Mouse (Mus musculus): ENCODE measurements around the gene Ubac2.
A peak's percentile ranks its signal among the peaks of the same experiment; 100 is the strongest.

Gene Ubac2

DNA sequence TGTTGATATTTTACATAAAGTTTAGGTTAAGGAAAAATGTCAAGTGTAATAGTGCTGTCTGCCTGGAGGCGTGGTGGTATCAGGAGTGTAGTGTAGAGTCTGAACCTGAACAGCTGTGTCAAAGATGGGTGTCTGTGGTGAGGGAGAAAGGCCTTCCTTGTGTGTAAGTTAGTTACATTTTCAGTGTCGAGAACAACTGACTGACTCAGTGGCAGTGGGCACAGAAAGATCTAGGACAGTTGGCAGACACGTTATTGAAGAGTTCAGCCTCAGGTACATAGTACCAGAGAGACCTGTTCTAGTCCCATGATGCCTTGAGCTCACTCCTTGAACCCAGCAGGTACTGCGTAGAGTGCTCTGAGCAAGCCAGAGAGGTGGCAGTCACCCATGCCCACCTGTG, 87.0 kb downstream of the Ubac2 start:
- DNase-seq (ENCODE audit: low read depth, low spot score): peak; percentile 55

DNA sequence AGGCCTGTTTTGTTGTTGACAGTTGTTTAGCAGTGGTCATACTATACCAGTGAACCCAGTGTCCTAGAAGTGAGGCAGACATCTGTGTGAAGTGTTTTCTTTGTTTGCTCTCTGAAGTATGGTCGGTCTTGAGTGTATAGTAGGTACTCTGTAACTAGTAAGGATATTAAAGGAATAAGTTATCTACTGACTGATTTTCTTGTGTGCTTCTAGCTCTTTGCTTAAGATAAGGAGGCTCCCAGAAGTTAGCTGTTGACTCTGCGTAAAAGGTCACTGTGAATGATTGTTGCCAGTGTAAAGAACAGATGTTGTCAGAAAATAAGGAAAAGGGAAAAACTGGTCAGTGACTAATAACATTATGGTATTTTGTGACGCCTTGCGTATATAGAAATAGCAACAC, 88.7 kb downstream of the Ubac2 start:
- DNase-seq (ENCODE audit: low read depth, low spot score): no peak

DNA sequence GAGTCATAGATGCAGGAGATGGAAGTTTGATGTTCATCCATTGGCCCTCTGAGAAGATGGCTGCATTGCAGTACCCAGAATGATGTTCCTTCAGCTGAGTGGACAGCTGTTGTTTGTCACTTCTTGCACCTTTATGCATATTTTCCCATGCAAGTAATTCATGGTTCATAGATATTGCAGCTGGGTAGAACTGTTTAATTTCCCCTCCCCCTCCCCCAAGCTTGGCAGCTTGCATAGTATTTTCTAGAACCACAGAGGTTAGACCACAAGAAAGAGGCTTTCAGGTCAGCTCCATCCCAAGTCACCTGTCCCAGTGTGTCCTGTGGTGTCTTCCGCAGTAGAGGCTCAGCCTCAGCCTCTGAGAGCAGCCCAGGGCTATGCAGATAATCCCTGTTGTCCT, 92.0 kb downstream of the Ubac2 start:
- no peak for DNase-seq (ENCODE audit: low read depth, low spot score)

DNA sequence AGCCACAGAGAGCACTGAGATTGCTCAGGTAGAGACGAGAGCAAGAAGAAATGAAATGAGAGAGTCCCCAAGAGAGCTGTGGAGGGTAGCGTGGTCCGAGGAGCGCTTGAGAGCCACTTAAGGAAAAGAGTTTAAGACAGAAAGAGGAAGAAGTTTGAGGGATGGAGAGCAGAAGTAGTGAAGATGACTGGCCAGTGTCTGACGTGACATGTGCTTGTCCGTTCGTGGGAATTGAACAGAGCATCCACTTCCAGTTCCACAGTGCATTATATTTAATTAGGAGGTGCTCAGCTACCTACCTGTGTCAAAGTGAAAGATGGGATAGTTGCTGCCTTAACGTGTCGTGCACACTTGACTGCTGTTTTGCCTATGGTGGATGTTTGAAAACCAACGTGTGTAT, 94.7 kb downstream of the Ubac2 start:
- DNase-seq (ENCODE audit: low read depth, low spot score): no peak

DNA sequence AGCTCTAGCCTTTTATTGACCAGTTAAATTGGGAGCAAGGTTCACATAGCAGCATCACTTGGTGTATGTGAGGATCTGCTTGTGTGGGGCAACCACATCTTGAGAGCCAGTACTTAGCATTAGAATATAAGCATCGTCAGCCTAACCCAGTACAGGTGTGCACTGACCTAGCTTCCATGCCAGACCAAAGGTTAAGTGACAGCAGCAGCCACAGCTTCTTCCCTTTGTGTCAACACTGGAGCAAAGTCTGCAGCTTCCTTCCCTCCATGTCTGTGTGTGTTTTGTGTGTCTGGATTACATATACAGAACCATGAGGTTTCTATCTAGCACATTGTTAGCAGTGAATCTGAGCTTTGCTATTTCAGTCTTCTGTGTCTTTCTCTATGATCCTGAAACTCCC, 103.1 kb downstream of the Ubac2 start:
- DNase-seq (ENCODE audit: low read depth, low spot score): no peak

DNA sequence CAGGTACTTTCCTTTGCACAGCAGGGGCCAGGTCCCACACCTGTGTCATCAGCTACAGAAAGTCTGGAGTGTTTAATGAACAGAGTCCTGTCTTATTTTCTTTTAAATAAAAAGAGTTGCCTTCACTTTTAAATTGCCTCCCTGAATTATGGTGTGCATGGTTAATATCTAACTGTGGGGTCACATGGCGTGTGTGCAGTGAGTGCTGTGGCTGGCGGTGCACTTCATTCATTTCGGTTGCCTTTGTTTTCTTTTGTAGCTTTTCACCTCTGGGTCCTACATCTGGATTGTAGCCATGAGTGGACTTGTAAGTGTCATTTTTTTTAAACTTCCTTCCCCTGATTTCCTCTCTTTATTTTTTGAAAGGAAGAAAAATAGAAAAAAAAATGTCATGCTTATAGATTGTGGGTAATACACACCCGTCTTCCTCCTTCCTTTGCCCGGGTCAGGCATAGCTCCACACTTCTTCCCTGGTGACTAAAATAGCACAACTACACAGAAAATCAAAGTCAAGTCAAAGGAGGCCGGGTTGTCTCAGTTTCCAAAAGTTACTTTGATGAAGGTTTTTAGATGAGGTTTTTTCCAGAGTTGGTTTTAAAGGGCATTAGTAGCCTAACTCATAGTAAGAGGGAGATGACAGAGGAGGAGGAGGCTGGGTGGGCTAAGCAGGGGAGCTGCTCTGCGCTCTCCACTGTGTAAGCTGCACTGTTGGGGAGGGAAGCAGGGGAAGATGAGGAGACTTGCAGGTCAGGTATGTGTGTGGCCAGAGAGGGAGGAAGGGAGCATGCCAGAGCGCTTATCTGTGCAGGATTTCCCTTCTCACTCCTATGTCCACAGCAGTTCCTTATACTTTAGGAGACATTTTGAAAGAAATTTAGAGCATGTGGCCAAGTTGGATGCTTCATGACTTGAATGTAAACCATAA, 104.9 kb downstream of the Ubac2 start:
- DNase-seq (ENCODE audit: low read depth, low spot score): no peak

DNA sequence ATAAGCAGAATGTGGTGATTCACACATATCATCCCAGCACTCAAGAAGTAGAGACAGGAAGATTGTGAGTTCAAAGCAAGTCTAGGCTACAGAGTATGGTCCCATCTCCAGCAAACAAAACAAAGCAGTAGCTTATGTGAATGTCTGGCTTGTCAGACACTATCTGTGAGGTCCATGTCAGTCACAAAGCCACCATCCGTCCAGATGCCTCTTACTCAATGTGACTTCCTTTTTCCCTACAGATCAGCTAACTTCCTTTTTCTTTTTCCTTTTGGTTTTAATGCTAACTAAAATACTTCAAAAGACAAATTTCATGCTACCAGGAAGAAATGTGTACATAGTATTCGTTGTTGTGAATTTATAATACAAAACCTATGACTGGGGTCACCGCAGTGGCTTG, 107.1 kb downstream of the Ubac2 start:
- DNase-seq (ENCODE audit: low read depth, low spot score): no peak

DNA sequence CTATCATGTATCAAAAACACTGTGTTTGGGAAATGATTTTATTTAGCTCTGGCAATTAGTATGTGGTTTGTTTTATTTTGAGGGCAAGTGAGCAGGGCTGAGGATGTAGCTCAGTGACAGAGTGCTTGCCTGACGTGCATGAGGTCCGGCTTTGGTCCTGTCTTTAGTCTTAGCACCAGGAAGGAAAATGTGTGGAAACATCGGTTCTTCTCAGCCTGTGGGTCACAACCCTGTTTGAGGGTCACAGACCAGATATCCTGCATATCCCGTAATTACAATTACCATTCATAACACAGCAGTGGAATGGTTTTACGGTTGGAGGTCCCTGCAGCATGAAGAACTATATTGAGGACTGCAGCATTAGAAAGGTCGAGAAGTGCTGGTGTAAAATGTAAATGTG, 107.6 kb downstream of the Ubac2 start:
- DNase-seq (ENCODE audit: low read depth, low spot score): no peak

DNA sequence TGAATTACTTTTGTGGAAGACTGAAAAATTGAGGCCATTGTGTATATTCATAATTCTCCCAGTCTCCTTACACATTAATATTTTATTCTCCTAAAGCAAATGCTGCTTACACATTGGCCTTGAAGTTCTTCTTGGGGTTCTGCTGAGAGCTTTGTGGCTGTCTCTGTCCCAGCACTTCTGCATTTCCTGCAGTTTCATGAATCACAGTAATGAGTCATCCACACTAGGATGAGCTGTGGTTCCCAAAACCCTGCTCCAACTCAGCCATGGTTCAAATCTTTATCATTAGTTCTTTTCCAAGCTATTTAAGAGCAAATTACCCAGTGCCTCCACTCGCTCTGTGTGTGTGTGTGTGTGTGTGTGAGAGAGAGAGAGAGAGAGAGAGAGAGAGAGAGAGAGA, 108.9 kb downstream of the Ubac2 start:
- DNase-seq (ENCODE audit: low read depth, low spot score): no peak

DNA sequence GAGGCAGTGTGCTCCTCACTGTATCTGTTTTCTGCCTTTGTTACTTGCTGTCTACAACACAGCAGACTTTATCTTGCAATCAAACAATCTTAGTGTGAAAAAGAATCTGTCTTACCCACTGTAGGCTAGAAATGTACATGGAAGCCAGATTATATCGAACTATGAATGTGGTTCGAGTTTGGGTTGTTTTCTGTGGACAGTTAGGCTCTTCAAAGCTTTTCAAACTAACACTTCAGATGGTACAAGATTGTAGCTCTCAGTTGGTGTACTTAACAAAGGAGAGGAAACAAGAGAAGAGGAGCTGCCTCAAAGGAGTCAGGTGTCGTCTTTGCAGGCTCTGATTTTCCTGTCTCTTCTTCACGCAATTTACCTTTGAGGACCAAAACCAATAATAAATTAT, 109.3 kb downstream of the Ubac2 start:
- DNase-seq (ENCODE audit: low read depth, low spot score): peak; percentile 37

DNA sequence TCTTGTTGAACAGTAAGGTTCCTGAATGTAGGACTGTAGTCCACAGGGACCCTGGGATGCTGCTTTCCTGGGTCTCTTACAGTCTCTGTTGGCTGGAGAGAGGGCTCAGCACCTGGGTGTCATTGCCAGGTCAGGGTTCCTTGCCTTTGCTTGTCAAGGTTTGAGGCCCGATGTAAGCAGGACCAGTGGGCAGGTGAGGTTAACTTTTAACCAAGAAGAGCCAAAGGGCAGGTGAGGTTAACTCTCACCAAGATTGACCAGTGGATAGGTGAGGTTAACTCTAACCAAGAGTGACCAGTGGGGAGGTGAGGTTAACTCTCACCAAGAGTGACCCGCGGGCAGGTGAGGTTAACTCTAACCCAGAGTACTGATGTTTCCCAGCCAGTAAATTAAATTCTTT, 110.9 kb downstream of the Ubac2 start:
- no peak for DNase-seq (ENCODE audit: low read depth, low spot score)

DNA sequence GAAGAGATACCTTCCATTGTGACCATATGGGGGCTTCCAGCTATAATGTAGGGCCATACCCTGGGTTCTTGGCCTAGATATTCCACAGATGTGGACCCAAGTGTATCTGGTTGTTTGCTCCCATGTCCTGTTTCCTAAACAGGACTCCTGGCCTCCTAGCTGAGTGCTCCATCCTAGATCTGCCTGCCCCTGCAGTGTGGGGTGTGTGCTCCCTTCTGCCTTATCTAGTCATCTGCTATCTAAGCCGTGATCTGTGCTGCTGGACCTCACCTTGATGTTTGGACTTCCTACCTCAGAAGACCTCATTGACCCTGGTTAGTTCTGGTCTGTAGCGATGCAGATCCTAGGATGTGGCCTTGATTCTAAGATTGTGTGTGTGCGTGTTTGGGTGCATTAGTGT, 111.4 kb downstream of the Ubac2 start:
- DNase-seq (ENCODE audit: low read depth, low spot score): no peak

DNA sequence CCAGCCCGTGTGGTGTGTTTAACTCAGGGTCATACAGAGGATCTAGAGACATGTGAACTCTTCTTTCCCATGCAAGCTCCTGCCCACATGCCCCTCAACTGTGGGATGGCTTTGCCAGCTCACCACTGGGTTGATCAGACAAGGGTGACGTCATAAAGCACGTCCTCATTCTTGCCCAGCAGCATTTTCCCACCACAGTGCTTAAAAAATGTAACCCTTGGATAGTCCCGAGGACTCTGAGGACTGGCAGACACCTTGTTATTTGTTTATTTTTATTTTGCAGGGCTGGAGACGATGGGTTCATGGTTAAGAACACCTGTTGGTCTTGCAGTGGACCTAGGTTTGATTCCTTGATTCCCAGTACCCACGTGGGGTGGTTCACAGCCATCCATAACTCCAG, 112.5 kb downstream of the Ubac2 start:
- no peak for DNase-seq (ENCODE audit: low read depth, low spot score)

DNA sequence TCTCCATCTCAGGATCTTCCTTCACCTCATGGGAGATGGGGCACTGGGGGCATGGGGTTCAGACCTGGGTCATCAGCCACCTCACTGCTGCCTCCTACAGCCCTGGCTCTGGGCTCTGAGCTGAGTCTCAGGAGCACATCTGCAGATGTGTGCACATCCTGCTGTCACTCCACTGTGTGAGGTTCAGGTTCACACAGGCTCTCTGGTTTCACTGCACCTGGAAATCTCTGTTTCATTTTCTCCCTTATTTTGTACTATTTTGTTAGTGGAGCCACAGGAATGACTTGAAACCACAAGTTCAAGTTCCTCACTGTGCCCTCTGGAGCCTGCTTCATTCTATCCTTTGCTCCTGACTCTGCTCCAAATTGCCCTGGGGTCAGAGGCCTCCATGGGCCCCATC, 113.5 kb downstream of the Ubac2 start:
- DNase-seq (ENCODE audit: low read depth, low spot score): peak; percentile 59

DNA sequence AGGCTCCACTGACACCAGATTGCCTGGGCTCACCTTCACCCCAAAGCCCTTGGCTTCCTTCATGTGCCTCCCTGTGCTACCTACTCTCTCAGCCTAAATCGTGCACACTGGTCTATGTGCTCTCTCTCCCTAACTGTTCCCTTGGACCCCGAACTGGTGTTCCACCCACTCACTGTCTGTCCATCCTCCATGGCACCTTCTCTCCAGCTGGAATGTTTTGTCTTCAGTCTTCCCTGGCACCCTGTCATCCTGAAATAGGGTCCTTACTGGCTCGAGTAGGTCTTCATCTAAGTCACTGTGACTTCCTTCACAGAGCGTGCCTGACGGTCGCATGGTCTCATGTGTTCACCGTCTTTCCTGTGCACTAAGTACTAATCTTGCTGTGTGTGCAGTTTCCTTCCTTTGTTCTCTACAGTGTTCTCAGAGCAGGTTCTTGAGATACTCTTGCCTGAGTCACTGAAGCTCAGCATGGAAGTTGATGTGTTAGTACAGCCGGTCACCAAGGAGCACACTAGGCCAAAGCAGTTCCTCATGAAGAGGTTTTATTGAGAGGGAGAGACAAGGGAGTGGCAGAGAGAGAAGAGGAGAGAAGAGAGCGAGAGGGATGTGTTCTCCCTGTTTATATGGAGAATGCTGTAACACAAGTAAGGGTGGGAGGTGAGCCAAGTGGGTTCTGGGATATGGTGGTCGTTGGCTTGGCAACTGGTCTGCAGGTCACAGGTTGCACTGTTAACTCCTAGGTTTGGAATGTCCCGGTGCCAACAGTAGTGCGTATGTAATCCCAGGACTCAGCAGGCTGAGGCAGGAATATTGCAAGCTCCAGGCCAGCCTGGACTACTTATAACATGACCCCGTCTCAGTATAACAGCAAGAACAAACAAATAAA, 114.2 kb downstream of the Ubac2 start:
- DNase-seq (ENCODE audit: low read depth, low spot score): peak; percentile 79

DNA sequence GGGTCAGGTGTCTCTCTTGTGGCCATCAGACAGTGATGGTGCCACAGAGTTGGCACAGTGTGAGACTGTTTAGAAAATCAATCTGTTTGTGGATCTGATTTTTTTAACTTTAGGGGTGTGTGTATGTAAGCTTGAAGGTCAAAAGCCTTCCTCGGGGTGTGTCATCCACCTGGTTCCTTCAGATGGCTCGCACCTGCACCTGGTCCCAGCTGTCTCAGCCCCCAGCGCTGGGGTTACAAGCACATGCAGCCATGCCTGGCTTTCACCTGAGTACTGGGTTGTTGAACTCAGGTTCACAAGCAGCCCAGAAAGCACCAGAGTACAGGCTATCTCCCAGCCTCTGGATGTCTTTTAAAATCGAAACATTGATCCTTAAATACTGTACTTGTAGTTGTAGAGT, 115.2 kb downstream of the Ubac2 start:
- DNase-seq (ENCODE audit: low read depth, low spot score): no peak

DNA sequence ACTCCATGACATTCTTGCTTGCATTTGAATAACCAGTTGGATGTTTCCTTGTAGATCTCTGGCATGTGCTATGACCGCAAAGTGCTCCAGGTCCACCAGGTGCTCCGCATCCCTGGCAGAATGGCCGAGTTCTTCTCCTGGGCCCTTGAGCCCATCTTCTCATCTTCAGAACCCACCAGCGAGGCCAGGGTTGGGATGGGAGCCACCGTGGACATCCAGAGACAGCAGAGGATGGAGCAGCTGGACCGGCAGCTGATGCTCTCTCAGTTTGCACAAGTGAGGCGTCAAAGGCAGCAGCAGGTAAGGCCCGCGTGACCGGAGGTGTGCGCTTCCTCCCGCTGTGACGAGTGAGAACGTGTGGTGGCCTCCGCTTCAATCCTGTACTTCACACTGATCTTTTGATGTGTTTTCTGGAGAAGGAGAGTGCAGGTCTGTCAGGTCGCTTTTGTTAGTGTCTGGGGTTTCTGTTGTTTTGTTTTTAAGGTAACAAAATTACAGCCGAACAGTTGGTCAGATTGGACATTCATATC, 115.8 kb downstream of the Ubac2 start:
- peak; percentile 71 for DNase-seq (ENCODE audit: low read depth, low spot score)

DNA sequence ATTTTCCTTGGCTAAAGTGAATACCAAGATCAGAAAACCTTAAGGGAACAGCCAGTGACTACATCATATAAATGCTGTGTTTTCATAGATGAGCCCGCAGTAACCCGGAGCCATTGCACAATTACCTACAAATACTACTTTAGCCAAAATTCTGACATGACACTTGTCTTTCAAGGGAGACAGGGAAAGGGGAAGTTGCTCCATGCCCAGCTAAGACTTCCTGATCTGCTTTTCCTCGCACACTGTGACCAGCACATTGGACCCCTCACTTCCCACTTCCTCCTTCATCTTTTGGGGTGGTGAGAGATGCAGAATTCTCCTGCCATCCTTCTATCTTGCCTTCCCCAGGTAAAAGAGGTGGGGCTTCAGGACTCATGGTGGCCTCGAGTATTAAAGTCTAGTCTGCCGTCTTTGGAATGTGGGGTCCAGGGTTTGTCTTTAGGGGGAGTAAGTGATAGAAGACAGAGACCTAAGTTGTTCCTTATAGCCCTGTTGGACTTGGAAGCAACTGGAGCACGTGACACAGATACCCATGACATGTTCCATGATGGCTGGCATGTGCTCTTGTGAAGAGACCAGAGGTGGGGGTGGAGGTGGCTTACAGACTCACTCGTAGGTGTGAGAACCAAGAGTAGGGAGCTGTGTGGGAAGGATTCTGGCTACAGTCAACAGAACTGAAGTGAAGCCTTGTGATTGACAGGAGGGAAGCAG, 116.6 kb downstream of the Ubac2 start:
- no peak for DNase-seq (ENCODE audit: low read depth, low spot score)

DNA sequence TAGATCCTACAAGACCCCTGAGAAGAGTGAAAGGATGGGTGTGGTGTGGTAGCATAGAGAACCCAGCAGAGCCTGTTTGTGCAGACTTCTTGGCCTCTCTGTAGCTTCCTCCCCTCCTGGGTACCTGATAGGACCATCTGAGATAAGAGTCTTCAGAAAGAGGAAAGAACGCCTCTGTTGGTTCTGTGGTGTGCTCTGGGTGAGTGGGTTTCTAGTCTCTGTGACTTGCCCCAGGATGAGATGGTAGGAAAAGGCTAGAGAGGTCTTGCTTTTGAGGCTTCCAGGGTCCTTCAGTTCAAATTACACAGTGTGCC, 117.1 kb downstream of the Ubac2 start:
- DNase-seq (ENCODE audit: low read depth, low spot score): peak; percentile 49

DNA sequence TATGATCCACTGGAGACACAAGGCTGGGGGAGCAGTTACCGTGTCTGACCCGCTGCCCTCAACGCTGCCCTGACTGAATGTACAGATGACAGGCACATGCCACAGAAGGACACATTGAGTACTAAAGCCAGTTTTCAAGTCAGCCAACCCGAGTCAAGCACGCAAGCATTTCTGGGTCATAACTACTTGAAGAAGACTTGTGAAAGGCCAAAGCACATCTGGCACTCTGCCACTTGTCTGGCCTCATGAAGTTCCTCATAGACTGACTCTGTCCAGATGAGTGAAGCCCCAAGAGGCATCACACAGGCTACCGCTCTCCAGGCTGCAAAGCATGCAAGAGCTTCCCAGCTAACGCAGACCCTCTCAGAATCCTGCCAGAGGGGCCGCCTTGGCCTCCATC, 118.4 kb downstream of the Ubac2 start:
- no peak for DNase-seq (ENCODE audit: low read depth, low spot score)

DNA sequence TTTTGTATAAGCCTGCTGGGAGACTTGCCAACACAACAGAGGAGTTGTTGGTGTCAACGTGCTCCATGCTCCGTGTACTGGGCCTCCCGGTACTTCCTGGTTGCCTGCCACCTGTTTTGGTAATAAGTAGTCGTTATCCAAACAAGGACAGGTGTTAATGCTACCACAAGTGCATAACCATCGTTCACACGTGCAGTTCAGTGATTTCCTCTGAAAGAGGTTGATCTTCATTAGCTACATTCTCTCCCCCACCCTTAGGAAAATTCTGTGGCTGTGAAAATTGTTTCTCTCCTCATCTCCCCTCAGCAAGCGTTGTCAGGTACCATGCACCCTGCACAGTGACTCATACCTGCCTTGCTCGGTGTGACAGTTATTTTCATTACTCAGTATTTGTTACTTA, 121.0 kb downstream of the Ubac2 start:
- peak; percentile 46 for DNase-seq (ENCODE audit: low read depth, low spot score)
